Mouse (Mus musculus): ENCODE measurements around the gene Auh.

- no peak for TF ChIP-seq CTCF (IDR thresholded peaks at IDR 0.05; ENCODE audit: borderline replicate concordance, insufficient read depth, low read length)
- no peak for TF ChIP-seq POLR2A (IDR thresholded peaks at IDR 0.05; ENCODE audit: low read depth, low read length)
These were observed 1.1 kb upstream of the Auh start for GRCm38 (mm10) chr13:52930582-52930981.

Data from embryonic fibroblast, embryonic 13.5 days (primary cell).